Mouse (Mus musculus) right cerebral cortex, postnatal 36 days (tissue): ENCODE measurements around the gene 1110025L11Rik.
"Not testable (repeated sequence)": the region's sequence is repeated elsewhere in the genome, so short reads cannot be mapped to it uniquely, and the experiment has no call there.

Source experiments
- DNase-seq, 2 experiments: peaks; one replicate each; pipeline ENCODE4 v3.0.0; 2022; ENCODE audit warnings: low spot score in 2 of 2, mixed read lengths in 1 of 2

The 1110025L11Rik gene

DNA sequence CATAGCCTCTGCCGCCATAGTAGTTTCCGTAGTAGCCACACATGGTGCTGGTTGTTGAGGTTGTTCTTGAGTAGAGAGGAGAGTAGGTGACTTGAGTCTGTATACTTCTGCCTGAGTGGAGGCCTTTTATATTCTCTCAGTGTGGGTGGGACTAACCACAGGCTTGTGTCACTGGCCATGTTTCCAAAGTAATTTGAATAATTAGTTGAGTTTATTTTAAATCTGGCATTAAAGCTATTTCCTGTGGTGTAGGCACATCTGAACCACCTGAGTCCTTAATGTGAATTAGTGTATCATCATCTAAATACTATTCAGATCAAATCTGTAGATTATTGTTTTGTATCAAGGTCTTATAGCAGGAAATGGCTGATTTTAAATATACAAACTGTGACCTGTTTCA, at the start of gene 1110025L11Rik:
TSS of gene 1110025L11Rik (minus strand) at position 101 of the 400 bp plus-strand sequence.
- not testable (repeated sequence) for DNase-seq

- DNase-seq = not testable (repeated sequence)
Observed at GRCm38 (mm10) chr16:89071041-89071440, 7.2 kb upstream of the 1110025L11Rik start.

DNA sequence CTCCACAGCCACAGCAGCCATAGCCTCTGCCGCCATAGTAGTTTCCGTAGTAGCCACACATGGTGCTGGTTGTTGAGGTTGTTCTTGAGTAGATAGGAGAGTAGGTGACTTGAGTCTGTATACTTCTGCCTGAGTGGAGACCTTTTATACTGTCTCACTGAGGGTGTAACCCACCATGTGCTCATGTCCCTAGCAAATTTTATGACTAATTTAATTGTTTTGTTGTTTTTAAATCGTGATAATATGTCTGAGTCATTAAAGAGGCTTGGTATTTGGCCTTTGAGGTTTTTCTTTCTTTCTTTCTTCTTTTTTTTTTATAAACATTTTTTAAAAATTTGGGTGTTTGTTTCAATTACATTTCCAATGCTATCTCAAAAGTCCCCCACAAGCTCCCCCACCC, 16.0 kb downstream of the 1110025L11Rik start, which contains the start of gene Krtap6-5:
TSS of gene Krtap6-5 (minus strand) at position 101 of the 400 bp plus-strand sequence.
- DNase-seq = no peak

GRCm38 (mm10) chr16:89041372-89041771, 22.4 kb downstream of the 1110025L11Rik start, which contains the start of gene Gm10228:
TSS of gene Gm10228 (minus strand) at chr16:89041472.
- not testable (repeated sequence) for DNase-seq

DNA sequence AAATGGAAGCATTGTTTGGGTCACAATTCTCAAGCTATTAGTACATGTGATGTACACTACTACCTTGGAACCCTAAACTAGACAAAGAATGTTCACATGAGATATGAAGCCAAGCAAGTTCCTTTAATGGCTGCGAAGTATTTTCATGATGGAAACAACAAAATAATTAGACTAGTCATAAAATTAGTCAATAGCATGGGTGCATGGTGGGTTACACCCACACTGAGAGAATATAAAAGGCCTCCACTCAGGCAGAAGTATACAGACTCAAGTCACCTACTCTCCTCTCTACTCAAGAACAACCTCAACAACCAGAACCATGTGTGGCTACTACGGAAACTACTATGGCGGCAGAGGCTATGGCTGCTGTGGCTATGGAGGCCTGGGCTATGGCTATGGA, 32.4 kb downstream of the 1110025L11Rik start, which contains the start of gene Krtap6-1:
TSS of gene Krtap6-1 (plus strand) at position 301 of the 400 bp plus-strand sequence.
- not testable (repeated sequence) for DNase-seq

- DNase-seq = not testable (repeated sequence)
Observed at GRCm38 (mm10) chr16:89014984-89015383, 48.8 kb downstream of the 1110025L11Rik start, which contains the start of gene Gm10229. TSS of gene Gm10229 (plus strand) at chr16:89015284.

GRCm38 (mm10) chr16:89013973-89014372, 49.8 kb downstream of the 1110025L11Rik start:
- DNase-seq = no peak
